Mouse (Mus musculus) Patski (cell line): ENCODE measurements around the gene Ush1c. TPM values are rescaled to one million over a fixed set of nuclear protein-coding genes. Genes with fewer than 3 reads are reported as not detected.

Experiments
- ATAC-seq: fragments of 100-300 bp; one replicate; pipeline ENCODE4 v1.8.0; 2021
- CTCF ChIA-PET: fragments of 350-600 bp; sonication (Branson Sonifier 250); formaldehyde crosslinking; loops from one replicate; lab custom pipeline; 2022; ENCODE audit warnings: inconsistent platforms; lab: Charles Lee
- POLR2A ChIA-PET: fragments of 350-600 bp; sonication (Branson Sonifier 250); formaldehyde crosslinking; loops from one replicate; lab custom pipeline; 2022; ENCODE audit warnings: antibody characterized with exemption, inconsistent platforms; lab: Charles Lee
- DNase-seq: peaks from one replicate; pipeline ENCODE4 v3.0.0-alpha.2; 2011; ENCODE audit warnings: low read depth, low spot score
- H3K27me3 ChIP-seq: fragments of 371-371 bp; one replicate; pipeline ENCODE4 v1.5.1; 2021
- CTCF ChIP-seq: fragments of 100-300 bp; IDR thresholded peaks from one replicate; pipeline ENCODE4 v1.5.1; 2021
- in situ Hi-C: fragments of 300-500 bp; cut with MboI; formaldehyde crosslinking; loops from 3 replicates; pipeline ENCODE4 v1.11.1; 2018; ENCODE audit warnings: low pct_unique_long_range_greater_than_20kb, mixed read lengths
- polyA plus RNA-seq: library from polyadenylated mRNA; unstranded; gene quantifications from one replicate; pipeline ENCODE4 v1.2.3, GENCODE M21; 2021

Ush1c gene
- polyA plus RNA-seq, 1 experiment from 2014 or later = not detected

DNA sequence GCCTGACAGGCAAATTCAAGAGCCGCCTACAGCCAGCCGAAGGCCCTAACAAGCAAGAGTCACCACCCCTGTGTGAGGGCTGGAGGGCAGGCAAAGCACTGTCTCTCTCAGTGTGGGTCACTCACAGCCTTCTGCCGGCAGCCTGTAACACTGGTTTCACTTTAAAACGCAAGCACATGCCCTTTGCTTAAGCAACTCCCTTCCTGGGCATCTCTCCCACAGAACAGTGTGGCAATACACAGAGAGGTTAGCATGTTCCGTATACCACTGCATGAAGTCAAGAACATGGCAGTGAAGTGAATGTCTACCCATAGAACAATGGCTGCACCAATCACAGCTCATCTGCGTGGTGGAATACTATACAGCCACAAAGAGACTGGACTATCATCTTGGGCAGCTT, 69.9 kb downstream of the Ush1c start:
- ChIA-PET POLR2A (no interaction called here), CTCF (no interaction called here)
- DNase-seq = no peak
- no peak for TF ChIP-seq CTCF
- in situ Hi-C loops = no loop called here
- H3K27me3 ChIP-seq = peaks cover 11% of the 10 kb centered on the region
- ATAC-seq = no peak

DNA sequence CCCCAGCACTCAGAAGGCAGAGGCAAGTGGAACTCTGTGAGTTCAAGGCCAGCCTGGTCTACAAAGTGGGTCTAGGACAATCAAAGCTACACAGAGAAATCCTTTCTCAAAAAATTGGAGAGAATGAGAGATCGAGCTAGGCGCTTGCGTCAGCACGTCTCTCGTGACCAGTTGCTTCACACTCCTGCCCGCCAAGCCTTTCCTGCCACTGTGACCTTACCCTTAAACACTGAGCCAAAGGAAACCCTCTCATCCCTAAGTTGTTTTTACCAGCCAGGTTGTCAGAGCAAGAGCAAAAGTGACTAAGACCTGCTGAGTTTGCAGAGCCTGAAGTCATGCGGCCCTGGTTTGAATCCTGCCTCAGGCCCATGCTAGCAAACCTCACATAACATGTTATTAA, 70.4 kb downstream of the Ush1c start:
- no peak for DNase-seq
- TF ChIP-seq CTCF = no peak
- H3K27me3 ChIP-seq = peaks cover 11% of the 10 kb centered on the region
- POLR2A ChIA-PET = no interaction called here
- no peak for ATAC-seq
- CTCF ChIA-PET = interaction anchor here (1.1 to 1.3 kb wide), 2 partner anchors 14 to 53 kb away, joined by 3 read pairs; no protein-coding TSS in a partner anchor
- in situ Hi-C loops = no loop called here

GRCm38 (mm10) chr7:46165876-46166275, 72.4 kb downstream of the Ush1c start:
- DNase-seq (no peak), ATAC-seq (no peak)
- H3K27me3 ChIP-seq = peaks cover 11% of the 10 kb centered on the region
- ChIA-PET CTCF (no interaction called here), POLR2A (no interaction called here)
- no peak for TF ChIP-seq CTCF
- in situ Hi-C loops = no loop called here

DNA sequence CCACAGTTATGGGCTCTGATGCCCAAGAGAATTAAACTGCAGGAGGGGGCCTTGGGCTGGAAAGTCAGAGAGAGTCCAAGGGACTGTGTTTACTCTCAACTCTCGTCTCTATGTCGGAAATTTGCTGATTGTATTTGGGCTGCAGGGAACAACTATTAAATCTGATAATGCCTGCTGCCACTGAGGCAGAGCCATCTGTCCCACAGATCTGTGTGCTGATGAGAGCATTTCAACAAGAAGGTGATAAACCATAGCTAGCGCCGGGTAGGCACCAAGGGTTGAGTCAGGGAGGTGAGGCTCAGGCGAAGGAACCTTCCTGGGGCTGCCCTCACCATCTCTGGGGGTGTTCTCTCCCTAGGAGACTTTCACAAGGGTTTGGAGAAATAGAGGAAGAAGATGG, 75.6 kb downstream of the Ush1c start:
- in situ Hi-C loops = no loop called here
- peaks cover 11% of the 10 kb centered on the region for H3K27me3 ChIP-seq
- ChIA-PET CTCF (no interaction called here), POLR2A (no interaction called here)
- no peak for TF ChIP-seq CTCF
- DNase-seq (no peak), ATAC-seq (no peak)

- peaks cover 11% of the 10 kb centered on the region for H3K27me3 ChIP-seq
- DNase-seq (no peak), ATAC-seq (no peak)
- no peak for TF ChIP-seq CTCF
- POLR2A ChIA-PET = no interaction called here
- in situ Hi-C loops = no loop called here
- CTCF ChIA-PET = no interaction called here
Measured at GRCm38 (mm10) chr7:46162132-46162727, 76.1 kb downstream of the Ush1c start.

DNA sequence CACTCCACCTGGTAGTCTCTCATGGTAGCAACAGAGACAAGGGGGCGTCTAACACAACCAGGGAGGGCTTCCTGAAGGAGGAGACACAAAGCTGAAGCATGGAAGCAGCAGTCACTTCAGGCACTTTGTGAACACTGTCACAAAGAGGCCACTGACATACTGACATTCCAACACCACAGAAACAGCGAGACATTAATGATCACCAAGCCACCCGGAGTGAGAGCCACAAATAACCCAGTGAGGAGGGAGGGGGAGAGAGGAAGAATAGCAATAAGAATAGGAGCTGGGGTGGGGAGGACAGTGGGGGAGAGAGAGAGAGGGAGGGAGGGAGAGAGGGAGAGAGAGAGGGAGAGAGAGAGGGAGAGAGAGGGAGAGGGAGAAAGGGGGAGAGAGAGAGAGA, 76.7 kb downstream of the Ush1c start:
- POLR2A ChIA-PET = no interaction called here
- TF ChIP-seq CTCF = no peak
- DNase-seq (no peak), ATAC-seq (no peak)
- H3K27me3 ChIP-seq = peaks cover 11% of the 10 kb centered on the region
- CTCF ChIA-PET = no interaction called here
- in situ Hi-C loops = no loop called here

DNA sequence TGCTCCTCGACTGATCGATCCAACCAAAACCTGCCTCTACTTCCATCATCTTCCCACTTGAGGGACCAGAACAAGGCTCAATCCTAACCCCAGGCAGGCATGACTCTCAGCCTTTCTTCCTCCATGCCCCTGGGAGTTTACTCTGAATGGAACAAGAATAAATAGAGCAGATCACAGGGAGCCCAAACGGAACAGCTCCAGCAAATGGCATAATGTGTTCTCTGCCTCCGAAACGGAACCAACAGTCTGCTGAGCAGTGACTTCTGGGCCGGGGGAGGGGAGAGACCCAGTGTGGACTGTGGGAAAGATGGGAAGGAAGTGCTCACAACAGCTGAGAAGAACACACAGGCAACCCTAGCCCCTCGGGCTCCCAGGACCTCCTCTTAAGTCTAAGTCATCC, 80.6 kb downstream of the Ush1c start:
- POLR2A ChIA-PET = no interaction called here

GRCm38 (mm10) chr7:46154498-46155488, 83.5 kb downstream of the Ush1c start:
- in situ Hi-C loops = no loop called here
- no peaks in the 10 kb centered on the region for H3K27me3 ChIP-seq
- POLR2A ChIA-PET = no interaction called here
- DNase-seq (no peak), ATAC-seq (no peak)
- CTCF ChIA-PET = interaction anchor here (0.9 kb wide), 1 partner anchor 13 kb away, joined by 3 read pairs; no protein-coding TSS in a partner anchor
- TF ChIP-seq CTCF = no peak

More for the DNA sequence above, 80.6 kb downstream of the Ush1c start:
- ATAC-seq (no peak), DNase-seq (no peak)
- H3K27me3 ChIP-seq = no peaks in the 10 kb centered on the region
- CTCF ChIA-PET = no interaction called here
- no peak for TF ChIP-seq CTCF
- in situ Hi-C loops = no loop called here

GRCm38 (mm10) chr7:46152819-46153351, 85.4 kb downstream of the Ush1c start:
- ATAC-seq (no peak), DNase-seq (no peak)
- H3K27me3 ChIP-seq = no peaks in the 10 kb centered on the region
- CTCF ChIA-PET = no interaction called here
- no peak for TF ChIP-seq CTCF
- in situ Hi-C loops = no loop called here
- POLR2A ChIA-PET = no interaction called here

GRCm38 (mm10) chr7:46147417-46147816, 90.9 kb downstream of the Ush1c start:
- POLR2A ChIA-PET = no interaction called here
- CTCF ChIA-PET = no interaction called here
- in situ Hi-C loops = no loop called here
- no peaks in the 10 kb centered on the region for H3K27me3 ChIP-seq
- TF ChIP-seq CTCF = no peak
- DNase-seq = no peak
- ATAC-seq = no peak

DNA sequence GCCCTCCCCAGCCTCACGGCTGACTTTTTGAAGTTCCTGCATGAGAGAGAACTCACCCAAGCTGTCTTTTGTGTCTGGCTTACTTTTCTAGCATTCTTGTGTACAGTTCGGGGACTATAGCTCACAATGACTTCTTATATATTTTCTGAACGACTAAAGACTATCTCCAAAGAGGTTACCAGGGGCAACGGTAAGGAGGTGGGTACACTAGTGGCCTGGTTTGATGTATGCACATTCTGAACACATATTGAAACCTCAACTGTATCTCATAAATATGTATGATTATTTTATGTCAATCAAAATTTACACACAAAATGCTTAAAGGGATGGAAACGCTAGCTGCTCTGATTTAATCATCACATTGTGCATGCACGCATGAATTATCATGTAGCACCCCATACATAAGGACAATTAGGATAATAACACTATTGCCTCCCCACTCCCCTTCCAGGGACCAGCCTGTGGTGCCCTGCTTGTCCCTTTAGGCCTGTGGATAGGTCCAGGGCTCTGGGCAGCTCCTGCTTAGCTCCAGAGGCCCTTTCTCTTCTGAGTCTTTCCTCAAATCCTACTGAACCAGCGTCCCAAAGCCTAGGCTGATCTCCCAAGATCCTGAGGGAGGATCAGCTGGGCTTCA, 91.5 kb downstream of the Ush1c start:
- POLR2A ChIA-PET = no interaction called here
- no peak for ATAC-seq
- TF ChIP-seq CTCF = no peak
- CTCF ChIA-PET = no interaction called here
- H3K27me3 ChIP-seq = no peaks in the 10 kb centered on the region
- in situ Hi-C loops = no loop called here
- DNase-seq = no peak

Other genes starting within 250 kb of the Ush1c start
- gene Abcc6, start 208.2 kb downstream of the Ush1c start, polyA plus RNA-seq = 0.05 TPM
- 100 TPM for gene Nomo1, start 204.8 kb downstream of the Ush1c start, polyA plus RNA-seq
- gene Kcnj11, start 137.7 kb downstream of the Ush1c start, polyA plus RNA-seq = 0.06 TPM
- not detected for gene Abcc8, start 58.5 kb downstream of the Ush1c start, polyA plus RNA-seq
- gene Otog, start 2.5 kb upstream of the Ush1c start, polyA plus RNA-seq = not detected
- gene Myod1, start 138.0 kb upstream of the Ush1c start, polyA plus RNA-seq = not detected
- gene Kcnc1, start 158.0 kb upstream of the Ush1c start, polyA plus RNA-seq = 0.01 TPM